Mouse (Mus musculus) ES-Bruce4 (cell line): ENCODE measurements around the gene Gnat1. TPM values are rescaled to one million over a fixed set of nuclear protein-coding genes. Genes with fewer than 3 reads are reported as not detected.
"Not testable (repeated sequence)": the region's sequence is repeated elsewhere in the genome, so short reads cannot be mapped to it uniquely, and the experiment has no call there.

ENCODE experiments used
- H3K27ac ChIP-seq: 2 replicates; pipeline ENCODE4 v1.5.1; 2012; ENCODE audit warnings: low read length, inconsistent platforms; ENCODE audit not compliant: insufficient read depth
- H3K27me3 ChIP-seq: 2 replicates; pipeline ENCODE4 v1.6.1; 2012; ENCODE audit warnings: mild to moderate bottlenecking, low read length, inconsistent platforms; ENCODE audit not compliant: control insufficient read depth, poor library complexity, insufficient read depth, severe bottlenecking
- H3K36me3 ChIP-seq: 2 replicates; pipeline ENCODE4 v1.6.1; 2012; ENCODE audit warnings: inconsistent platforms, mild to moderate bottlenecking, low read length, moderate library complexity; ENCODE audit not compliant: control insufficient read depth, poor library complexity, insufficient read depth, severe bottlenecking
- H3K4me1 ChIP-seq: one replicate; pipeline ENCODE4 v1.8.1; 2011; ENCODE audit warnings: low read length; ENCODE audit not compliant: control insufficient read depth, insufficient read depth
- H3K4me3 ChIP-seq: 2 replicates; pipeline ENCODE4 v1.5.1; 2011; ENCODE audit warnings: low read depth, mild to moderate bottlenecking, low read length
- H3K9ac ChIP-seq: 2 replicates; pipeline ENCODE4 v1.6.1; 2012; ENCODE audit warnings: low read depth, mild to moderate bottlenecking, inconsistent platforms; ENCODE audit not compliant: poor library complexity, severe bottlenecking
- H3K9me3 ChIP-seq: replicated peaks from 2 replicates; pipeline ENCODE4 v1.6.1; 2012; ENCODE audit warnings: mild to moderate bottlenecking, low read length, inconsistent platforms; ENCODE audit not compliant: control insufficient read depth, poor library complexity, insufficient read depth, severe bottlenecking
- CTCF ChIP-seq: IDR thresholded peaks from one replicate; pipeline ENCODE4 v1.8.1; 2011; ENCODE audit warnings: low read depth, low read length
- EP300 ChIP-seq: IDR thresholded peaks from 2 replicates; pipeline ENCODE4 v1.6.1; 2011; ENCODE audit warnings: low read depth, low read length; ENCODE audit not compliant: insufficient read depth
- POLR2A ChIP-seq: IDR thresholded peaks from one replicate; pipeline ENCODE4 v1.8.1; 2011; ENCODE audit warnings: low read length; ENCODE audit not compliant: insufficient read depth
- polyA plus RNA-seq: library from polyadenylated mRNA; stranded (reverse); fragments of >200 nt; gene quantifications from 2 replicates; pipeline ENCODE4 v1.2.4, GENCODE M21; 2011; ENCODE audit warnings: low read depth; ENCODE audit not compliant: missing spikeins, insufficient read depth, insufficient read length

Gene Gnat1
- polyA plus RNA-seq, 1 experiment: not detected

DNA sequence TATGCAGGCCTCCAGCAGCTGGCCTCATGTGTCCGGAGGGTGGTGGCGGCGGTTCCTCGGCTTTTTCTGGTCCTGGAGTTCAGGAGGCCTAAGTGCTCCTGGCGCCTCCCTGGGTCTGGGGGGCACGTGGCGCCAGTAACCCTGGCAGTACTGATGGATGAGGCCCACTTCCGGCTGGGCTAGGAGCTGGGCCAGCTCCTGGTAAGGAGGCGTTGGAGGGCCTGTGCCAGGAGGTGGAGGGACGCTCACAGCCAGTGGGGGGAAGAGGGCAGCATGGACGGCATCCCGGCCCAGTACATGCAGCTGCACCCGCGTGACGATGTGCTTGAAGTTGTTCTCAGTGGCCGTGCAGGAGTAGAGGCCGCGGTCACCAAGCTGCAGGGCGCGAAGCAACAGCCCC is 2.9 kb upstream of the Gnat1 start:
- TF ChIP-seq CTCF: no peak
- no peak for TF ChIP-seq EP300
- no peak for TF ChIP-seq POLR2A
- H3K27ac ChIP-seq: no peak overlapping the region
- no peaks in the 10 kb centered on the region for H3K36me3 ChIP-seq

DNA sequence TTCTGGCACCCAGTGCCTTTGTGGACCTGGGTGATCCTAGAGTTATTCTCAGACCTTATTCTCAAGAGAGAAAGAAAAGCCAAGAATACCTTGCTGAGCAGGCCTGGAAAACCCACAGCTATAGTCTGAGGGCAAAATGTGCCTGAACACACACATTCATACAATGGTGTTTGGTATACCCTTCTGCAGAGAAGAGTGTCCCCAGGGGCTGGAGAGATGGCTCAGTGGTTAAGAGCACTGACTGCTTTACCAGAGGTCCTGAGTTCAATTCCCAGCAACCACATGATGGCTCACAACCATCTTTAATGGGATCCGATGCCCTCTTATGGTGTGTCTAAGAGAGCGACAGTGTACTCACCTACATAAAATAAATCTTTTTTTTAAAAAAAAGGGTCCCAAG is 651 bp downstream of the Gnat1 start:
- Histone ChIP-seq H3K4me3 (no peak overlapping the region), H3K27me3 (no peaks in the 10 kb centered on the region), H3K4me1 (peaks cover 10% of the 10 kb centered on the region), H3K36me3 (no peaks in the 10 kb centered on the region), H3K27ac (no peak overlapping the region), H3K9ac (no peak overlapping the region), H3K9me3 (no peaks in the 10 kb centered on the region)
- TF ChIP-seq EP300 (no peak), POLR2A (no peak), CTCF (no peak)

More for the DNA sequence above, 2.9 kb upstream of the Gnat1 start:
- H3K9me3 ChIP-seq: no peaks in the 10 kb centered on the region
- no peak overlapping the region for H3K4me3 ChIP-seq
- no peak overlapping the region for H3K9ac ChIP-seq
- no peaks in the 10 kb centered on the region for H3K4me1 ChIP-seq
- no peaks in the 10 kb centered on the region for H3K27me3 ChIP-seq

DNA sequence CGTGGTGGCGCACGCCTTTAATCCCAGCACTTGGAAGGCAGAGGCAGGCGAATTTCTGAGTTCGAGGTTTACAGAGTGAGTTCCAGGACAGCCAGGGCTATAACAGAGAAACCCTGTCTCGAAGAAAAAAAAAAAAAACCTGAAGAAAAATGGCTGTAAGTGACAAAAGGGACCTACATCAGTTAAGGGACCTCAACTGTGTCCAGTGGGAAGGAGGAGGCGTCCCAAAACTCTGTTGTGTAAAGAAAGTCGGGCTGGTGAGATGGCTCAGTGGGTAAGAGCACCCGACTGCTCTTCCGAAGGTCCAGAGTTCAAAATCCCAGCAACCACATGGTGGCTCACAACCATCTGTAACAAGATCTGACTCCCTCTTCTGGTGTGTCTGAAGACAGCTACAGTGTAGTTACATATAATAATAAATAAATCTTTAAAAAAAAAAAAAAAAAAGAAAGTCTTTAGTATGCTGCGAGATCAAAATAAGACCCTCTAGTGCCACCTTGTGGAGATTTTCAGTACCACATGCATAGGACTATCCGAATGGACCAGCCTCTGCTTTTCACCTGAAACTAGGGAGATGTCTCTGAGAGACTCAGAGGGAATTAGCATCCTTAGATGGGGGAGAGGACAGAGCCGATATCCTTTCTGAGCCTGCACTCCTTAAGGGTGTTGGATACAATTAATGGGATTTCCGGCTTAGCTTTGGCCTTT is 1.5 kb downstream of the Gnat1 start:
- H3K4me3 ChIP-seq: peak overlapping the region; percentile 24
- H3K36me3 ChIP-seq: not testable (repeated sequence)

DNA sequence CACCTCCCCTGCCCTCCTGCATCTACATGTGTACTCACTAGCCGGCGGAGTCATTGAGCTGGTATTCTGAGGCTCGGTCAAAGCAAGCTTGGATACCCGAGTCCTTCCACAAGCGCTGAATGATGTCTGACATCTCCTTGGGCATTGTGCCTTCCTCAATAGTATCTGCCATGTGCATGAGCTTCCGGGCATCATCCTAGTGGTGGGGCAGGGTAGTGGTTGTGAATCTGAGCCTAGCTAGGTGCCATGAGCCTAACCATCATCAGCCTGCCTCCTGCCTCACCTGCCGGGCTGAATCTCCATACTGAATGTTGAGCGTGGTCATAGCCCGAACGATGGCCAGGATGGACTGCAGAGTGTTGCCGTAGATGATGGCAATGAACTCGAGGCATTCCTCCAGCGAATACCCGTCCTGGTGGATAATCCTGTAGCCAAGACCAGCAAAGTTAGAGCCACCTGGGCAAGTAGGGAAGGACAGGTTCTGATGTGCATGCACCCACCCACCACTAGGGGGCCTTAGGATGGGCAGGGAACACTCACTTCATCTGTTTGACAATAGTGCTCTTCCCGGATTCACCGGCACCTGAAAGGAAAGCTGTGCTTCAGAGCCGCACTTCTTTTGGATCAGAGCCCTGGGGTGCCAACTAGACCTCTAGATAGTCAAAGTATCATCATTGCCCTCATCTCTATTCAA is 2.3 kb downstream of the Gnat1 start:
- peak overlapping the region; percentile 60 for H3K4me3 ChIP-seq
- H3K27ac ChIP-seq: no peak overlapping the region
- peak; percentile 93 for TF ChIP-seq CTCF
- TF ChIP-seq POLR2A: no peak
- TF ChIP-seq EP300: no peak
- peaks cover 10% of the 10 kb centered on the region for H3K4me1 ChIP-seq
- no peaks in the 10 kb centered on the region for H3K36me3 ChIP-seq
- no peak overlapping the region for H3K9ac ChIP-seq
- no peaks in the 10 kb centered on the region for H3K9me3 ChIP-seq
- H3K27me3 ChIP-seq: no peaks in the 10 kb centered on the region

More for the DNA sequence above, 1.5 kb downstream of the Gnat1 start:
- H3K9ac ChIP-seq, H3K27ac ChIP-seq, H3K9me3 ChIP-seq, H3K27me3 ChIP-seq: not testable (repeated sequence)
- peaks cover 10% of the 10 kb centered on the region for H3K4me1 ChIP-seq

DNA sequence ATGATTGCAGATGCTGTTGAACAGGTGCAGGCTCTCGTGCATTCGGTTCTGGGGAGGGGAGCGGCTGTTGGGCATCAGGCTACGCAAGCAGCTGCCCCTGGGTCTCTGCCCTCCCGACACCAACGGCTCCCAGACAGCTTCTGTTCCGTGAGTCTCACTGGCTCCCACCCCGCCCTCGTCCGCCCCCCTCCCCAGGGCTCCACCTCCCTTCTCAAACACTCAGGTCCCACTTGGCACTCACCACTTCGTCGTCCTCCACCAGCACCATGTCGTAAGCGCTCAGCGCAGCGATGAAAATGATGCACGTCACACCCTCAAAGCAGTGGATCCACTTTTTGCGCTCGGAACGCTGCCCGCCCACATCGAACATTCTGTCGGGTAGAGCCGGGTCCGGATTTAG is 3.2 kb downstream of the Gnat1 start:
- Histone ChIP-seq H3K27me3 (no peaks in the 10 kb centered on the region), H3K4me1 (peaks cover 10% of the 10 kb centered on the region), H3K36me3 (no peaks in the 10 kb centered on the region), H3K4me3 (peak overlapping the region; percentile 60), H3K9me3 (no peaks in the 10 kb centered on the region), H3K9ac (peak overlapping the region; percentile 2), H3K27ac (no peak overlapping the region)
- TF ChIP-seq POLR2A (no peak), EP300 (no peak), CTCF (no peak)

DNA sequence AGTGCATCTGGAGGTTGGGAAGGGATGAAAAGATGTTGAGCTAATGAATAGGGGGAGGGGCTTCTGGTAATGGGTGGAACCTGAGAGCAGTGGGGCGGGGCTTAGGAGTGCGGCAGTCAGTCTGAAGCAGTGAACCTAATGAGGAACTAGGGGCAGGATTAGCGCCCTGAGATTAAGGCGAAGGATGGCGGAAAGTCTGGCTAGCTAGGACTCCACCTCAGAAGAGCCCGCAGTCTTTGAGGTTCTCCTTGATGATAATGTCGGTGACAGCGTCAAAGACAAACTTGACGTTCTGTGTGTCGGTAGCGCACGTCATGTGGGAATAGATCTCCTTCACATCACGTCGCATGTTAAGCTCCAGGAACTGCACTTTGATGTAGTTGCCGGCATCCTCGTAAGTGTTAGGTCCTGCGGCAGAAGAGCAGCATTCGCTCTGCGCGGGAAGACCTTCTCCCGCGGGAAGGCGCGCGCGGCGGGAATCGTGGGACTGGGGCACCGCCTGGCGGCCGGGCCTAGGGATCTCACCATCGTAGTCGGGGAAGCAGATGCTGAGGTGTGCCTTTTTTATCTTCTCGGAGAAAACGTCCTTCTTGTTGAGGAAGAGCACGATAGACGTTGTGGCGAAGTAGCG is 3.7 kb downstream of the Gnat1 start:
- Histone ChIP-seq H3K27ac (no peak overlapping the region), H3K4me3 (peak overlapping the region; percentile 60), H3K9me3 (no peaks in the 10 kb centered on the region), H3K36me3 (no peaks in the 10 kb centered on the region), H3K27me3 (no peaks in the 10 kb centered on the region), H3K9ac (peak overlapping the region; percentile 2), H3K4me1 (peaks cover 10% of the 10 kb centered on the region)
- TF ChIP-seq POLR2A (no peak), EP300 (0 out of 2 replicates have a peak, but pooled peaks have one; percentile 32), CTCF (peak; percentile 71)
